Mouse (Mus musculus) embryo, embryonic 9.5 days (tissue): ENCODE measurements around the gene Tnnt3.

Source experiments
- DNase-seq: peaks from one replicate; pipeline ENCODE4 v3.0.0-alpha.2; 2017; ENCODE audit errors: extremely low spot score

Gene Tnnt3

GRCm38 (mm10) chr7:142539828-142540227, 41.2 kb downstream of the Tnnt3 start:
- no peak for DNase-seq

- DNase-seq = peak; percentile 73
Measured at GRCm38 (mm10) chr7:142542771-142543303, 44.2 kb downstream of the Tnnt3 start.

GRCm38 (mm10) chr7:142545967-142546366, 47.3 kb downstream of the Tnnt3 start:
- DNase-seq = no peak

GRCm38 (mm10) chr7:142547874-142548273, 49.2 kb downstream of the Tnnt3 start:
- DNase-seq = no peak

GRCm38 (mm10) chr7:142548706-142549105, 50.1 kb downstream of the Tnnt3 start:
- no peak for DNase-seq

GRCm38 (mm10) chr7:142549941-142550763, 51.5 kb downstream of the Tnnt3 start:
- no peak for DNase-seq

GRCm38 (mm10) chr7:142550935-142551373, 52.3 kb downstream of the Tnnt3 start:
- no peak for DNase-seq

GRCm38 (mm10) chr7:142551691-142552090, 53.1 kb downstream of the Tnnt3 start:
- no peak for DNase-seq

GRCm38 (mm10) chr7:142552591-142553416, 54.2 kb downstream of the Tnnt3 start:
- peak; percentile 78 for DNase-seq

GRCm38 (mm10) chr7:142553417-142554335, 55.0 kb downstream of the Tnnt3 start:
- DNase-seq = peak; percentile 76

- DNase-seq = no peak
Measured at GRCm38 (mm10) chr7:142554625-142555024, 56.0 kb downstream of the Tnnt3 start.

GRCm38 (mm10) chr7:142555366-142556088, 56.9 kb downstream of the Tnnt3 start:
- no peak for DNase-seq

- DNase-seq = no peak
Measured at GRCm38 (mm10) chr7:142556089-142556476, 57.4 kb downstream of the Tnnt3 start.

- no peak for DNase-seq
Measured at GRCm38 (mm10) chr7:142557696-142558095, 59.1 kb downstream of the Tnnt3 start.

GRCm38 (mm10) chr7:142558511-142559146, 60.0 kb downstream of the Tnnt3 start:
- no peak for DNase-seq

GRCm38 (mm10) chr7:142559651-142560175, 61.1 kb downstream of the Tnnt3 start:
- no peak for DNase-seq

- DNase-seq = peak; percentile 69
Measured at GRCm38 (mm10) chr7:142560942-142561855, 62.6 kb downstream of the Tnnt3 start.

GRCm38 (mm10) chr7:142561856-142562404, 63.3 kb downstream of the Tnnt3 start:
- DNase-seq = no peak

- DNase-seq = no peak
Measured at GRCm38 (mm10) chr7:142563168-142563567, 64.5 kb downstream of the Tnnt3 start.
